Comparison of ENCODE assay signal across 31 mouse cellular contexts in the genomic region with DNA sequence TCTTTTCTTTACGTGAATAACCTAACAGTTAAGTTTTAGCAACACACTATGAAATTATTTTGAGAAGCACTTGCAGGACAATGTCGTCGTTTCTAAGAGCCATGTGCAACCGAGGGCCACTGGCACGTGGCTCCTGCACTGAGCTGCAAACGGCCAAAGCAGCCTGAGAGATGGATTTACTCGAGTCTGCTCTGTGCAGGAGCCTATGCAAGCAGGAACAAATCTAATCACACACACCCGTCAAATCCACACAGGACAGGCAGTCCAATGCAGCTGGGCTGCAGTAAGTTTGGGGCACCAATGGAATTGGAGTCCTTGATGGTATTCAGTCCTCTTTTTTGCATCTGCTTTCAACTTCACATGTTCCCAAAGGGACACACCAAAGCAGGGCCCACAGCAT.
"Had no signal": no experiment of that assay in that cellular context is flagged by ENCODE, and none has a peak within 500 bp of the region (broad histone marks: within the 10 kb centered on the region; RNA-seq: fewer than 3 reads in every experiment).

No protein-coding gene starts in this region.

- H3K9me3 ChIP-seq: limb, embryonic 10.5 days; limb, embryonic 12.5 days; limb, embryonic 13.5 days; limb, embryonic 15.5 days; liver, embryonic 12.5 days; liver, embryonic 13.5 days; liver, embryonic 15.5 days; lung, embryonic 15.5 days; midbrain, embryonic 10.5 days; midbrain, embryonic 12.5 days; midbrain, embryonic 13.5 days; midbrain, embryonic 15.5 days; neural tube, embryonic 12.5 days had no signal

- H3K9ac ChIP-seq: limb, embryonic 12.5 days; limb, embryonic 13.5 days; limb, embryonic 15.5 days; liver, embryonic 12.5 days; liver, embryonic 13.5 days; liver, embryonic 14.5 days; liver, embryonic 15.5 days; liver, postnatal 0 days; lung, embryonic 14.5 days; lung, embryonic 15.5 days; midbrain, embryonic 12.5 days; midbrain, embryonic 13.5 days; midbrain, embryonic 15.5 days; neural tube, embryonic 12.5 days had no signal

- H3K36me3 ChIP-seq: limb, embryonic 10.5 days; limb, embryonic 12.5 days; limb, embryonic 13.5 days; limb, embryonic 15.5 days; liver, embryonic 12.5 days; liver, embryonic 13.5 days; liver, embryonic 15.5 days; lung, embryonic 15.5 days; midbrain, embryonic 10.5 days; midbrain, embryonic 12.5 days; midbrain, embryonic 13.5 days; midbrain, embryonic 15.5 days; neural tube, embryonic 12.5 days had no signal

- H3K4me1 ChIP-seq: limb, embryonic 10.5 days; limb, embryonic 12.5 days; limb, embryonic 13.5 days; limb, embryonic 15.5 days; liver, embryonic 12.5 days; liver, embryonic 13.5 days; liver, embryonic 15.5 days; lung, embryonic 15.5 days; megakaryocyte, embryonic 14.5 days; midbrain, embryonic 10.5 days; midbrain, embryonic 12.5 days; midbrain, embryonic 13.5 days; midbrain, embryonic 15.5 days; neural tube, embryonic 12.5 days had no signal

- H3K27me3 ChIP-seq: limb, embryonic 12.5 days; limb, embryonic 13.5 days; limb, embryonic 15.5 days; liver, embryonic 12.5 days; liver, embryonic 13.5 days; liver, embryonic 15.5 days; lung, embryonic 15.5 days; megakaryocyte, embryonic 14.5 days; midbrain, embryonic 12.5 days; midbrain, embryonic 13.5 days; midbrain, embryonic 15.5 days; neural tube, embryonic 12.5 days had no signal

- ATAC-seq: liver, embryonic 12.5 days; liver, postnatal 0 days; lung, postnatal 0 days; midbrain, embryonic 13.5 days; midbrain, embryonic 15.5 days; midbrain, embryonic 16.5 days had no signal

- DNase-seq: left cerebral cortex, postnatal 4 days; liver; liver, embryonic 13.5 days; liver, postnatal 0 days; lung, adult 18-20 months; lung, adult 2 months; lung, embryonic 14.5 days; lung, postnatal 10 days; lung, postnatal 14 days; lung, postnatal 36 days; lung, postnatal 4 days had no signal

- H3K4me3 ChIP-seq: left cerebral cortex, adult 2 months; limb, embryonic 10.5 days; limb, embryonic 12.5 days; limb, embryonic 13.5 days; limb, embryonic 15.5 days; liver, embryonic 12.5 days; liver, embryonic 13.5 days; liver, embryonic 15.5 days; lung, embryonic 15.5 days; megakaryocyte, embryonic 14.5 days; midbrain, embryonic 10.5 days; midbrain, embryonic 12.5 days; midbrain, embryonic 13.5 days; midbrain, embryonic 15.5 days; myocyte; neural tube, embryonic 12.5 days had no signal

- H3K4me2 ChIP-seq: limb, embryonic 12.5 days; limb, embryonic 13.5 days; limb, embryonic 15.5 days; liver, embryonic 11.5 days; liver, embryonic 12.5 days; liver, embryonic 13.5 days; liver, embryonic 15.5 days; lung, embryonic 14.5 days; lung, embryonic 15.5 days; midbrain, embryonic 12.5 days; midbrain, embryonic 13.5 days; midbrain, embryonic 15.5 days; neural tube, embryonic 12.5 days had no signal

- H3K27ac ChIP-seq: left cerebral cortex, adult 2 months; limb, embryonic 10.5 days; limb, embryonic 12.5 days; limb, embryonic 13.5 days; limb, embryonic 15.5 days; liver, embryonic 12.5 days; liver, embryonic 13.5 days; liver, embryonic 14.5 days; liver, embryonic 15.5 days; lung, embryonic 15.5 days; macrophage; midbrain, embryonic 10.5 days; midbrain, embryonic 12.5 days; midbrain, embryonic 13.5 days; midbrain, embryonic 15.5 days; neural tube, embryonic 12.5 days had no signal
